Mouse (Mus musculus) T-cell, adult 2 months (primary cell): Measurements from ENCODE around the gene Gps2.

Source experiments
- DNase-seq: peaks from one replicate; pipeline ENCODE4 v3.0.0; 2022; ENCODE audit warnings: low spot score

Gene Gps2

DNA sequence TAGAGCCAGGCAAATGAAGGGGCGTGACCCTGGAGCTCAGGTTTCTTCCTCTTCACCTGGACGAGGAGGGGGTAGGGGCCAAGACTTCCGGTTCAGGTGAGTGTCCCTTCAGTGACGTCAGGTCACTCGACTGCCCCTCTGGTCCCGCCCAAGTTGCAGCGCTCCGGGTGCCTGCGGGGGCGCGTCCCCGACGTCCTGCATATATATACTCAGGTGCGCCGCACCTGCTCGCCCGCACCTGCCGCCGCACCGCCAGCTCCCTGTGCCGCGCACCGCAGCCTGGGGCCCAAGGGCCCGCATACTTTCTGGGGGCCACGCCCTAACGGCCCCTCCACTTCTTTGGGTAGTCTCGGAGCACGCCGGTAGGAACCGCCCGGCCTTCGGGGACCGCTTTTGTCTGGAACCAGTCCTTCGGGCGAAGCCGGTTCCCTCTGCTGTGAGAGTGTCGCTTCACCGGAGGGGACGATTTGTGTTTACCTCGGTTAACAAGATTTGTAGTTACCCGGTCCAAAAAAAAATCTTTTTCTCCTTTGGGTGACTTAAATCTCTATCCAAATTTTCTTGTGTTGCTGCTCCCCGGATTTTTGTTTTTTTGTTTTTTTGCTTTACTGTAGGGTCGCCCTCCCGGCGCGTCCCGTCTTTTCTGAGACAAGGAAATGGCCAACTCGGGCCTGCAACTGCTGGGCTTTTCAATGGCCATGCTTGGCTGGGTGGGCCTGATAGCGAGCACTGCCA is 51.8 kb downstream of the Gps2 start:
- no peak for DNase-seq
